Mouse (Mus musculus) kidney, postnatal 25 days (tissue): ENCODE measurements around the gene Oxt.
A peak's percentile ranks its signal among the peaks of the same experiment; 100 is the strongest.

Source experiments
- DNase-seq, 2 experiments: peaks; one replicate each; pipeline ENCODE4 v3.0.0; 2021; ENCODE audit warnings: mixed read lengths in 2 of 2

Gene Oxt

DNA sequence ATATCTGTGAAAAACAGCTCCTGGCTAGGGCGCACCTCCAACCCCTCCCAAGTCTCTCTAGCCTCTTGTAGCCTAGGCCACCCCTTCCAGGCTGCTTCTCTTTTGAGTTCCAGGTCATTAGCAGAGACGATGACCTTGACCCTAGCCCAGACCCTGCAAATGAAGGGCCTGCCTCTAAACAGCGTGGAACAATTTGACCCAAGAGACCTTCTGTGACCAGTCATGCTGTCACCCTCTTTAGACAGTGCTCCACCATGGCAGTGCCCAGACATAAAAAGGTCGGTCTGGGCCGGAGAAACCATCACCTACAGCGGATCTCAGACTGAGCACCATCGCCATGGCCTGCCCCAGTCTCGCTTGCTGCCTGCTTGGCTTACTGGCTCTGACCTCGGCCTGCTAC, at the start of gene Oxt:
TSS of gene Oxt (plus strand) at position 301 of the 400 bp plus-strand sequence.
- no peak for DNase-seq

DNA sequence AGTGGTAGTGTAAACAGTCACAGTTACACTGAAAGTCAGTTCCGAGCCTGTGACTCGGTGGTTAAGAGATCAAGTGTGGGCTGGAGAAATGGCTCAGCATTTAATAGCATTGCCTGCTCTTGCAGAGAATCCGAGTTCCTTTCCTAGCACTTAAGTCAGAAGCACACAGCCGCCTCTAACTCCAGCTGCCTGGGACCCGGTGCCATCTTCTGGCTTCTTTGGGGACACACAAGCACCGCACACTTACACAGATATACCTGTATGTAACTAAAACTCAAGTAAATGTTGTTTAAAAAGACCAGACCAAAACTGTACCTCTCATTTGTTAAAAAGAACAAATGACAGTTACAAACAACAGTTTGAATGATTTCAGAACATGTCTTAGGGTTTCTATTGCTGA, 47.5 kb upstream of the Oxt start:
- no peak for DNase-seq

GRCm38 (mm10) chr2:130529290-130529689, 46.7 kb upstream of the Oxt start:
- no peak for DNase-seq

- no peak for DNase-seq
Observed at GRCm38 (mm10) chr2:130529925-130530324, 46.0 kb upstream of the Oxt start.

GRCm38 (mm10) chr2:130532201-130532600, 43.8 kb upstream of the Oxt start:
- no peak for DNase-seq

DNA sequence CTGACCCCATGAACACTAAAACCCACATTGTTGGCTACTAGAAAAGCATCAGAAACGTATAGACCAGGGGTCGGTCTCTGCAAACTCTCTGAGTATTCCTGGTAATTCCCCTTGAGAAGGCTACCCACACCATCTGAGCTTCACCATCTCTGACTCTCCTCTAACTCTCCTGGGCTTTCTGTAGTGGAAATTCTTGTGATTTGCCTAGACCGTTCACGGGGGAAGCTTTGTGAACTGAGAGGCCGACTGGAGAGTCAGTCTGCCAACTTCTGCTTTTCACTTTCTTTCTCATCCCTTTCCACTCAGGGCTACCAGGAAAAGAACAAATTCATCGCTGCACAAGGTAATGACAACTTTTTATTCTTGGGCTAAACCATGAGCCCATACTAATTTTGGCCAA, 41.0 kb upstream of the Oxt start:
- DNase-seq = no peak

GRCm38 (mm10) chr2:130536890-130537289, 39.1 kb upstream of the Oxt start:
- DNase-seq = no peak

DNA sequence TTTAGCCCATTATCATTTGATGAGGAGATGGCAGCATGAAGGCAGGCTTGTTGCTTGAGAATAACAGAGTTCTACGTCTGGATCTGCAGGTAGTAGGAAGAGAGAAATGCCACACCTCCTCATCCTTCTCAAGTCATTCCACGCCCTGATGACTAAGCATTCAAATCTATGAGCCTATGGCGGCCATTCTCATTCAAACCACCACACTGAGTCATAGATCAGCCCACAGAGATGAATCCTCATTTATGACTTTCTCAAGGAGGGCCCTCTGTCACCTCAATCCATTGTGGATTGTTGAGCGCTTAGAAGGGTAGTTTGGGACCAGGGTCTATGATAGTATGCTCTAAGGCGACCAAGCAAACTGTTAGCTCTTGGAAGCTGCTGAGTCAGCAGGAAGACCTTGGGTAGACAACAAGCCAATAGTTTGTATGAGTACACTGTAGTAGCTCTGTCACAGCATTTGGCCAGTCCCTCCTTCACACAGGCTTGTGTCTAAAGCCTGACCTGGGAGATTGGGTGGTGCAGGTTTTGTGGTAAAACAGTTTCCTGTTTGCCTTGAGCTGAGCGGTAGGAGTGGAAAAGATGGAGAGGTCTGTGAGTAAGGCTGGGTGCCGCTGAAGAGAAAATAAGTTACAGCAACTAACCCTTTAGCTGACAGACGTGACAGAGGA, 37.0 kb upstream of the Oxt start:
- no peak for DNase-seq

- no peak for DNase-seq
Observed at GRCm38 (mm10) chr2:130540266-130540665, 35.7 kb upstream of the Oxt start.

- DNase-seq = no peak
Observed at GRCm38 (mm10) chr2:130546957-130547356, 29.0 kb upstream of the Oxt start.

GRCm38 (mm10) chr2:130554841-130555240, 21.1 kb upstream of the Oxt start:
- DNase-seq = no peak

DNA sequence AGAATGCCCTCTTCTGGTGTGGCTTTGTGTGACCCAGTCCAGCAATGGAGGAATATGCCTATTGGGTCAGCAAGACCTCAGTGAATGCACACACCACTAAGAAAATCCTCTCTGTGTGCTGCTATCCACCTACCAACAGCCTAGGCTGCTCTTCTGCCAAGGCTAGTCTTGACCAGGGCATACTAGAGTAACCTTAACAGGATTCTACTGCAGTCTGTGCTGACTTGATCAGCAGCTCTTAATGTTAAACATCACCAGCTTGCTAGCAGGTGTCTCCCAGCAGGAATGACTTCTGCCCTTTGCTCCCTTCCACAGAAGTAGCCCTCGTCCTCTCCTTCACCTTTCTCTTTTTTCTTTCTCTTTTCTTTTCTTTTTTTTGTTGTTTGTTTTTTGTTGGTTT, 19.7 kb upstream of the Oxt start:
- DNase-seq = peak in 1 of 2 experiments; percentile 5

DNA sequence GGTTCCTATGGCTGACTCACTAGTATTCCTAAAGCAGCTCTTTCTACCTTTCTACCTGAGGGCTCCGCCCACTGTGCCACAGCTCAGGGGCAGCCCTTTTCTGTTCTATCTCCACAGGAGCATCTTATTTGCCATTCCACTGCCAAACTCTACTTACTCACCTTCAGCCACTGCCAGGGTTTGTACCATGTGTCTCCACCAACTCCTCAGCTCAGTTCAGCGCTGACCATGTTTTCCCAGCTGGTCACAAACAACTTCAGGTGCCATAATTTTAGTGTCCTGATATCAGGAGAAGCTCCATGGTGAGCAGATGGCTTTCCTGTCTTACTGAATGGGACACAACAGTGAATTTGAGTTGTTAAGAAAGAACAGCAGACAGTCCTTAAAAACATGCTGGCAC, 18.5 kb upstream of the Oxt start:
- DNase-seq = no peak

- no peak for DNase-seq
Observed at GRCm38 (mm10) chr2:130558015-130558414, 18.0 kb upstream of the Oxt start.

GRCm38 (mm10) chr2:130563212-130564055, 12.5 kb upstream of the Oxt start, which contains the start of gene Mrps26:
Gene Mrps26 (plus strand): TSS chr2:130563742.
- peak; percentile 94 to 98 for DNase-seq

- no peak for DNase-seq
Observed at GRCm38 (mm10) chr2:130564063-130564462, 11.9 kb upstream of the Oxt start.

GRCm38 (mm10) chr2:130564983-130565382, 11.0 kb upstream of the Oxt start:
- DNase-seq = no peak

DNA sequence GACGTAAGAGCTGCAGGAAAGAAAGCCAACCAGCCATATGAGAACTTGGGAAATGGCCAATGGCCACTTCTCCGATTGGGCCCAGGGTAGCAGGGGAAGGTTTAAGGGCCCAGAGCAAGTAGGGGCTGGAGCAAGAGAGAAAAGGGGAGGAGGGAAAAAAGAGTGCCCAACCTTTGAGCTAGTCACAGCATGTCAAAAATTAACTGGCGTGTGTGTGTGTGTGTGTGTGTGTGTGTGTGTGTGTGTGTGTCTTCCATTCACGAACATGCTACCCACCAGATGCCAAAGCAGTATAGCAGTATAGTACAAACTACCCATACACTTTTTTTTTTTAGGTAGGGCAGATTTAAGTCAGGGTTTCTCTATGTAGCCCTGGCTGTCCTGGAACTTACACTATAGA, 7.1 kb upstream of the Oxt start:
- peak; percentile 25 to 60 for DNase-seq

DNA sequence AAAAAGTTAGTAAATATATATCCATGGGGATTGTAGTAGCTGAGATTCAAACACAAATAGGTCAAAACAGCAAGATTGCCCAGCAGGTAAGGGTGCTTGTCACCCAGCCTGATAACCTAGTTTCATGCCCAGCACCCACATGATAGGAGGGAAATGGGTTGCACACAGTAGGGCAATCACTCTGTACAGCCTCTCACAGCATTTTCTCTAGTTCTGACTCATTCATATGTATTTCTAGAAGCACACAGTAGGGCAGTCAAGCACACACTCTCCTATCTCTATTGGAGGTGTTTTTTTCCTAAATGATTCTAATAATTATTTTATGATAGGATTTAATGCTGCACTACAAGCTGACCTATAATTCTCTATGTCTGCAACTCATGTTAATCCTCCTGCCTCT, 6.0 kb upstream of the Oxt start:
- DNase-seq = no peak

DNA sequence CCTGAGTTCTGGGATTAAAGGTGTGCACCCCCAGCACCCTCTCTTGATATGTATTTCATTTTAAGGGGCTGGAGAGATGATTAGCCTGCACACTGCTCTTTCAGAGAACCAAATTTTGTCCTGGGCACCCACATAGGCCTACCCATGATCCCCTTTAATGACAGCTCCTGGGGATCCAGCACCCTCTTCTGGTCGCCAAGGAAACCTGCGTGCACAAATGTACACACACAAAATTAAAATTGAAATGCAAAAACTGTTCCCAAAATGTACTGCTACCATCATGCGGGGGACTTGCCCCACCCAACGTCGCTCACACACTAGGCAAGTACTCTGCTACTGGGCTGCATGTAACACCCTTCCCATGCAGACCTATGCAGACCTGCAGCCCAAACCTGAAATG, 1.0 kb upstream of the Oxt start:
- no peak for DNase-seq

DNA sequence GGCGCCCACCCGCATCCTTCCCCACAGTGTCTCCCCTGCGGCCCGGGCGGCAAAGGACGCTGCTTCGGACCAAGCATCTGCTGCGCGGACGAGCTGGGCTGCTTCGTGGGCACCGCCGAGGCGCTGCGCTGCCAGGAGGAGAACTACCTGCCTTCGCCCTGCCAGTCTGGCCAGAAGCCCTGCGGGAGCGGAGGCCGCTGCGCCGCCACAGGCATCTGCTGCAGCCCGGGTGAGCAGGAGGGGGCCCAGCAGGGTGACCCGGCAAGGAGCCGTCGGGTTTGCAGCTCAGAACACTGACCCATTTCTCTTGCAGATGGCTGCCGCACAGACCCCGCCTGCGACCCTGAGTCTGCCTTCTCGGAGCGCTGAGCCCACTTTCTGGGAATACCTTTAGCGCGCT, 591 bp downstream of the Oxt start:
- DNase-seq = peak in 1 of 2 experiments; percentile 27

DNA sequence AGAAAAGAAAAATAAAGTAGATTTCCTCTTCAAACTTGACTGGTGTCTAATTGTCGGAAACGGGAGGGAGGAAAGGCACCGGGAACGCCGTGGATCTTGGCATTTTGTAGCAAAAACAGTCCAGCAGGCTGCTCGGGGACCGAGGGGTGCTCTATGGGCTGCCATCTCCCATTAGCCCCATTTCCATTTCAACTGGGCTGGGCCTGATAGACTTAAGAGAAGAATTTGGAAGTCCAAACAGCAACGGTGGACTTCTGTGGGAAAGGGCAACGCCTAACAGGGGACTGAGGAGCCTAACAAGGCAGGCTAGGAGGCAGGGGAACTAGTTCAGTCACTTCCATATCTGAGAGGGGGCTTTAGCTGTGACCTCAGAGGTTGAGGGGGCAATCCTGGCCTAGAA, 1.0 kb downstream of the Oxt start:
- no peak for DNase-seq

DNA sequence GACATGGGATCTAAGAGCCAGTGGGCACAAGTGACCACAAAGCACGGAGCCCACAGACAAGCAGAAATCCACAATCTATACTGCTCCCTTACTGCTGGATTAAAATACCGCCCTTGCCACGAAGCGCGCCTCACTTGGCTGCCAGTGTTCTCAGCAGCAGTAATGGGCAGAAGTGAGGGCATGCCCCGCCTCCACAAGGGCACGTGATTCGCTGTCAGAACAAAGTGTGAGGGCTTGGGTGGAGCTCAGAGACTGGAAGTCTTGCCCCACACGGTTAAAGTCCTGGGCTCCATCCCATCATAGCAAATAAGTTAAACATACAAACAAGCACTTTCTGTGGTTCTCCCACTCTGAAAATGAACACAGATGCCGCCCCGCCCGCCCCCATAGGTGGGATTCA, 1.7 kb downstream of the Oxt start:
- peak; percentile 87 to 92 for DNase-seq

DNA sequence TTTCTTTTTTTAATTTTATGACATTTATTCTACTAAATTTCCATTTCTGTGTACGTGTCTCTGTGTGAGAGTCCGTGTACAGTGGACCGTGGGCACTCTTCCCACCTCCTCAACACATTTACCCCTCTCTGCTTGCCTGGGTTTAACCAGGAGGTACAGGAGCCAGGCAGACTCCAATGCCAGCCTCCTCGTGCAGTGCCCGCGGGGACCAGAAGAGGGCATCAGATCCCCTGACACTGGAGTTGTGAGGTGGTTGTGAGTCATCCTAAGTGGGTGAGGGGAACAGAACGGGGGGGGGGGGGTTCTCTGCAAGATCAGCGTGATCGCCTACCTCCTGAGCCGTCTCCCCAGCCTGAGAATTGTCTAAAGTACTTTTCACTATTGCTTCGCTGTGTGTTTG, 2.2 kb downstream of the Oxt start:
- DNase-seq = peak; percentile 62 to 73
